Mouse (Mus musculus): ENCODE data around the gene Hace1.

DNA sequence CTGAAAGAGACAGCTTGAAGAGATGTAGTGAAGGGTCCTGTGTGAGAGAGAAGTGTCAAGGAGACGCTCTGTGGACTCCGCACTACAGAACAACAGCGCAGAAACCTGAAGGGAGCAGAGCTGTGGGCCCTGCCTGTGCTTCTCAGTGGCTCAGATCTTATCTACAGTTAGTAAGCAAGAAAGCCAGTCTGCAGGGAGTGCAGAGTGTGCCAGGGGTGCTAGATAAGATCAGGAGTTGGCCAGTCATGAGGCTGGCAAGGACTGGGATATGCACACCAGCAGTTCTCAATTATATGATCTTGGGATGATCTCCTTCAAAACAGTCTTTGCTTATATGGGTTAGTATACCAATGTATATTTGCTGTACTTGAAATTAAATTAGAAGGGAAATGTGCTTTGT is 121.3 kb downstream of the Hace1 start:
- TF ChIP-seq CTCF (IDR thresholded peaks at IDR 0.05; ENCODE audit: low read depth) (no peak), EP300 (IDR thresholded peaks at IDR 0.05; ENCODE audit: low read depth) (no peak)
